Mouse (Mus musculus): Measurements from ENCODE around the gene Unc13a. TPM values are rescaled to one million over a fixed set of nuclear protein-coding genes. Genes with fewer than 3 reads are reported as not detected.
A peak's percentile ranks its signal among the peaks of the same experiment; 100 is the strongest.

The Unc13a gene
- polyA plus RNA-seq, 1 experiment from 2014 or later = 16.6 TPM

DNA sequence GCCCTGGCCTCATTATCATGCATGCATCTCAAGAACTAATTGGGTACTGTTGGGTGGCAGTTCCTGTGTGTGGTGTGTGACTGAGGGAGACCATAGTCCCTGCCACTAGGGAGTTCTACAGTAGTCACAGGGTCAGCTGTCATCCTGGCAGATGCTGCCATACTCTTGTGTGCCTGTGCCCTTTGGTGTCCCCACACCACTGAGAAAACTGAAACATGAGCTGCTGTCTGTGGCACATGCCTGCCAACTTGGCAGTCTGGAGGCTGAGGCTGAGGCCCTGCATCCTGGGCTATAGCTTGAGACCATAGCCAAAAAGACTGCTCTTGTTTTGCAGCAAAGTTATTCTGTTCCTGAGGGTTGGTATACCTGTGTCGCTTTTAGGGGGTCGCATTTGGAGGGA lies 51.8 kb downstream of the Unc13a start:
- no peaks in the 10 kb centered on the region for H3K27me3 ChIP-seq (ENCODE audit: control insufficient read depth, insufficient read depth, low read length)

DNA sequence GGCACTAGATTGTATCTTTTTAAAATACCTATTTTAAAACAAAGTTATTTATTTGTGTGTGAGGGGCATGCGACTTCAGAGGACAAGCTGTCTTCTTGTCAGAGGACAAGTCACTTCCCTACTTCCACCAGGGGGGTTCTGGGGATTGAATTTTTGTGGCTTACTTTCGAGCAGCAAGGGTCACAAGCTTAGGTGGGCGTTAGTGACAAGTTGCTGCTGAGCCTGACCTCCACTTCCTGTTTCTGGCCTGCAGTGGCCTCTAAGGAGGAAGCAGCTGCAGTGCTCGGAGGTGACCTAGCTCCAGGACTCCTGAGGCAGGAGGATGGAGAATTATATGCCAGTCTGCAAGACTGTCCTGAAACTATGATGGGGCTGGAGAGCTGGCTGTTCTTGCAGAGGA lies 58.1 kb downstream of the Unc13a start:
- H3K9me3 ChIP-seq (ENCODE audit: control insufficient read depth, low read length) = no peaks in the 10 kb centered on the region
- H3K4me2 ChIP-seq (replicated peaks) = no peak overlapping the region
- H3K4me1 ChIP-seq (replicated peaks; ENCODE audit: control insufficient read depth, insufficient read depth, low read length) = peaks cover 10% of the 10 kb centered on the region
- ATAC-seq (ENCODE audit: low FRiP score) = no peak
- peaks cover 55% of the 10 kb centered on the region for H3K36me3 ChIP-seq (replicated peaks; ENCODE audit: control insufficient read depth, insufficient read depth)
- no peak for DNase-seq (ENCODE audit: low spot score)
- H3K9ac ChIP-seq = no peak overlapping the region
- H3K27ac ChIP-seq = no peak overlapping the region
- whole genome bisulfite sequencing = 80% methylated on average over 4 of the region's 4 CpGs
- no peaks in the 10 kb centered on the region for H3K27me3 ChIP-seq (ENCODE audit: control insufficient read depth, insufficient read depth, low read length)
- no peak overlapping the region for H3K4me3 ChIP-seq (replicated peaks; ENCODE audit: low read length)

More for the DNA sequence above, 51.8 kb downstream of the Unc13a start:
- Histone ChIP-seq H3K4me1 (replicated peaks; ENCODE audit: control insufficient read depth, insufficient read depth, low read length) (no peaks in the 10 kb centered on the region), H3K4me3 (replicated peaks; ENCODE audit: low read length) (no peak overlapping the region), H3K9me3 (ENCODE audit: control insufficient read depth, low read length) (no peaks in the 10 kb centered on the region), H3K4me2 (replicated peaks) (no peak overlapping the region), H3K9ac (no peak overlapping the region), H3K36me3 (replicated peaks; ENCODE audit: control insufficient read depth, insufficient read depth) (peaks cover 100% of the 10 kb centered on the region), H3K27ac (no peak overlapping the region)
- ATAC-seq (ENCODE audit: low FRiP score) = no peak
- WGBS = 97% methylated on average over 2 of the region's 2 CpGs
- no peak for DNase-seq (ENCODE audit: low spot score)

DNA sequence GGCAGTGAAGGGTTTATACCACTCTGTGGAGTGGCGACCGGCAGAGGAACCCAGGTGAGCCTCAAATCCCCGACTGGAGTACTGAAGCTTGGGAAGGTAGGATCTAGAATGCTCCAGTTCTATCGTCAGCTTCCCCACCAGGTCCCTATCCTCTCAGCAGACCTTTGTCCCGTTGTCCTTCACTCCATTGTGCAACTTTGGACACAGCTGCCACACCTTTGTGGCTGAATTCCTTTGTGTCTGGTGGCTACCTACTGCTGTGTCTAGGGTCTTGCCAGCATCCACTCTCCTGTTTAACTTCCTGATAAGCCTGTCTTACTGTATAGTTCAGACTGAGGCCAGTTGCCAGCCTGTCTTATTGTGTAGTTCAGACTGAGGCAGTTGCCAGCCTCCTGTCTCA lies 59.4 kb downstream of the Unc13a start:
- peak overlapping the region; percentile 69 for H3K4me2 ChIP-seq (replicated peaks)
- peaks cover 42% of the 10 kb centered on the region for H3K36me3 ChIP-seq (replicated peaks; ENCODE audit: control insufficient read depth, insufficient read depth)
- WGBS = 43% methylated on average over 5 of the region's 5 CpGs
- peak overlapping the region; percentile 79 for H3K9ac ChIP-seq
- peaks cover 10% of the 10 kb centered on the region for H3K4me1 ChIP-seq (replicated peaks; ENCODE audit: control insufficient read depth, insufficient read depth, low read length)
- ATAC-seq (ENCODE audit: low FRiP score) = no peak
- peak overlapping the region; percentile 71 for H3K4me3 ChIP-seq (replicated peaks; ENCODE audit: low read length)
- DNase-seq (ENCODE audit: low spot score) = no peak
- H3K27ac ChIP-seq = 0 out of 2 replicates have a peak overlapping the region, but pooled peaks have one; percentile 89
- H3K9me3 ChIP-seq (ENCODE audit: control insufficient read depth, low read length) = no peaks in the 10 kb centered on the region
- no peaks in the 10 kb centered on the region for H3K27me3 ChIP-seq (ENCODE audit: control insufficient read depth, insufficient read depth, low read length)

DNA sequence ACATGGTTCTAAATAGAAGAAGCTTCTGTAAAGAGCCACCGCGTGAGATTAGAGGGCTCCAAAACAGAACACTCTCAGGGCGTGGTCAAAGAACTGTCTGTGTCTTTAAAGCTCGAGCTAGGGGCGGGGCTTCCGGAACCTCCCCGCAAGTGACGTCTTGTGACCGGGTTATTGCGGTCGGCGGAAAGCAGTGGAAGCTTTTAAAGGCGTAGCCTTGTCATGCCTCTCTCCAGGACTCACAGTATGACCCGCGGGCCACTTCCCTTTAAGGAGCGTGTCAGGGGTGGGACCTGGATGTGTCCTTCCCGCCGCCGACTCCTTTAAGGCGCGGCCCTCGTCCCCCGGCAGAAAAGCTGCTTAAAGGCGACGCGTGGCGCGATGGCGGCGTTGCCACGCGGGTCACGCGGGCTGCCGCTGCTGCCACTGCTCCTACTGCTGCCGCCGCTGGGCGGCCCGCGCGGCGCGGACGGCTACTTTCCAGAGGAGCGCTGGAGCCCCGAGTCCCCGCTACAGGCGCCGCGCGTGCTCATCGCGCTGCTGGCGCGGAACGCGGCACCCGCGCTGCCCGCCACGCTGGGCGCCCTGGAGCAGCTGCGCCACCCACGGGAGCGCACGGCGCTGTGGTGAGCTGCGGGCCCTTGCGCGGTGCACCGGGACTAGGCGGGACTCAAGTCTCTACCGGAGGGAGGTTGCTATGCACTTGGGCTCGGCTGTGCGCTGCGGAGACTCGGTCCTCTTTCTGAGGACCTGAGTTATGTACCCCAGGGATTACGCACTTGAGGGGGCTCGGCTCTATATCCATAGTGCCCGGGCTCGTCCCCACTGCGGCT lies 60.5 kb downstream of the Unc13a start, which contains the start of gene Colgalt1:
Colgalt1 (plus strand) TSS at position 177 of the 830 bp plus-strand sequence.
- WGBS = under 1% methylated on average over 81 of the region's 82 CpGs
- H3K27ac ChIP-seq = peak within 1 kb of the TSS; percentile 89
- H3K27me3 ChIP-seq (ENCODE audit: control insufficient read depth, insufficient read depth, low read length) = no peaks in the 10 kb centered on the region
- H3K9ac ChIP-seq = peak within 1 kb of the TSS; percentile 79
- H3K9me3 ChIP-seq (ENCODE audit: control insufficient read depth, low read length) = no peaks in the 10 kb centered on the region
- H3K36me3 ChIP-seq (replicated peaks; ENCODE audit: control insufficient read depth, insufficient read depth) = peaks cover 31% of the 10 kb centered on the region
- ATAC-seq (ENCODE audit: low FRiP score) (peak; percentile 99), DNase-seq (ENCODE audit: low spot score) (peak; percentile 98)
- peak within 1 kb of the TSS; percentile 69 for H3K4me2 ChIP-seq (replicated peaks)
- H3K4me3 ChIP-seq (replicated peaks; ENCODE audit: low read length) = peak within 1 kb of the TSS; percentile 71
- H3K4me1 ChIP-seq (replicated peaks; ENCODE audit: control insufficient read depth, insufficient read depth, low read length) = peaks cover 10% of the 10 kb centered on the region

DNA sequence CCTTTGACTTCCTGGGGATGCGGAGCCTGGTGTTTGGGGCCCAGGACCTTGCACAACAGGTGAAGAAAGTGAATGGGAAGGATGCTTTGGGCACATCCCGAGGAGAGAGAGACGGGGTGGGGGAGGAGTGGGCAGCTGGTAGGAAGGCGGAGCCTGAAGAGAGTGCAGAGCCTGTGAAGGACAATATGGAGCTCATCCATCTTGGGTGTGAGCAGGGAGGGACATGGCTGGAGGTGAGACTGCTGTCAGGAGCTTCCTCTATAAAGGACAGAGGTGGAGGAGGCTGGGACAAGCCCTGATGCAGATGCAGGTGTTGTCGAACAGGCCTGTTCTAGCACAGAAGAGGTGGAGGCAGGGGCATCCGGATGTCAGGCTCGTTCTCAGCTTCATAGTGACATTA lies 67.5 kb downstream of the Unc13a start:
- ATAC-seq (ENCODE audit: low FRiP score) (no peak), DNase-seq (ENCODE audit: low spot score) (no peak)
- Histone ChIP-seq H3K4me3 (replicated peaks; ENCODE audit: low read length) (no peak overlapping the region), H3K4me1 (replicated peaks; ENCODE audit: control insufficient read depth, insufficient read depth, low read length) (peaks cover 13% of the 10 kb centered on the region; the same call in 1 of the 2 replicates), H3K4me2 (replicated peaks) (no peak overlapping the region), H3K9ac (0 out of 2 replicates have a peak overlapping the region, but pooled peaks have one; percentile 7), H3K27ac (no peak overlapping the region), H3K9me3 (ENCODE audit: control insufficient read depth, low read length) (no peaks in the 10 kb centered on the region), H3K36me3 (replicated peaks; ENCODE audit: control insufficient read depth, insufficient read depth) (no peaks in the 10 kb centered on the region), H3K27me3 (ENCODE audit: control insufficient read depth, insufficient read depth, low read length) (peaks cover 42% of the 10 kb centered on the region)
- 54% methylated on average over 7 of the region's 7 CpGs for WGBS

DNA sequence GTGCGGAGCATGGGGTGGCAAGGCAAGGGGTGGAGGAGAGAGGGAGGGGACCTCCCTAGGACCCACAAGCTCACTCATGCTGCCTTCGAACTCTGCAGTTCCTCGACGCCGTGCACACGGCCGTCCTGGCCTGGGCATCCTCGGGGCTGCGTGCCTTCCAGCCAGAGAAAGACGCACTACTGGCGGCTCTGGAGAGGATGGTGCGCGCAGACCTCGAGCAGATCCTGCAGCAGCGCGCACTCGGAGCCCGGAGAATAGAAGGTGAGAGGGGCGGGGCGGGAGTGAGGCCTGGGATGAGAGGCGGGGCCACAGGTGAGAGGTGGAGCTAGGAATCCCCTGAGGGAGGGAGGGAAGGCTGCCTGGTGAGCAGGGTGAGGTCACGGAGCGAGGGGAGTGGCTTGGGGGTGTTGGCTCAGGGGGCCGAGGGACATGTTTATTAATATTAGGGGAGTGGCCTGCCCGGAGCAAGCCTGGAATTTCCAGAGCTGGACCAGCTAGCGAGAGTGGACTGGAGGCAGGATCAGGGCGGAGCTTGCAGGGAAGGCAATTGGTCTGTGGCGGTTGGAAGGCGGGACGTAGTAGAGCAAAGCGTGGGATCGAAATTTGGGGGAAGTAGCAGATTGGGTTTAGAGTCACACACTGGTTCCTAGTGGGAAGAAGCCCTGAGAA lies 68.8 kb downstream of the Unc13a start:
- 2% methylated on average over 32 of the region's 32 CpGs for WGBS
- Histone ChIP-seq H3K4me1 (replicated peaks; ENCODE audit: control insufficient read depth, insufficient read depth, low read length) (peaks cover 13% of the 10 kb centered on the region; the same call in 1 of the 2 replicates), H3K9me3 (ENCODE audit: control insufficient read depth, low read length) (no peaks in the 10 kb centered on the region), H3K27me3 (ENCODE audit: control insufficient read depth, insufficient read depth, low read length) (peaks cover 42% of the 10 kb centered on the region), H3K4me3 (replicated peaks; ENCODE audit: low read length) (peak overlapping the region; percentile 30), H3K27ac (peak overlapping the region; percentile 43; the same call in 1 of the 2 replicates), H3K9ac (peak overlapping the region; percentile 47), H3K36me3 (replicated peaks; ENCODE audit: control insufficient read depth, insufficient read depth) (no peaks in the 10 kb centered on the region), H3K4me2 (replicated peaks) (peak overlapping the region; percentile 55)
- DNase-seq (ENCODE audit: low spot score) (peak; percentile 37), ATAC-seq (ENCODE audit: low FRiP score) (peak; percentile 56)

DNA sequence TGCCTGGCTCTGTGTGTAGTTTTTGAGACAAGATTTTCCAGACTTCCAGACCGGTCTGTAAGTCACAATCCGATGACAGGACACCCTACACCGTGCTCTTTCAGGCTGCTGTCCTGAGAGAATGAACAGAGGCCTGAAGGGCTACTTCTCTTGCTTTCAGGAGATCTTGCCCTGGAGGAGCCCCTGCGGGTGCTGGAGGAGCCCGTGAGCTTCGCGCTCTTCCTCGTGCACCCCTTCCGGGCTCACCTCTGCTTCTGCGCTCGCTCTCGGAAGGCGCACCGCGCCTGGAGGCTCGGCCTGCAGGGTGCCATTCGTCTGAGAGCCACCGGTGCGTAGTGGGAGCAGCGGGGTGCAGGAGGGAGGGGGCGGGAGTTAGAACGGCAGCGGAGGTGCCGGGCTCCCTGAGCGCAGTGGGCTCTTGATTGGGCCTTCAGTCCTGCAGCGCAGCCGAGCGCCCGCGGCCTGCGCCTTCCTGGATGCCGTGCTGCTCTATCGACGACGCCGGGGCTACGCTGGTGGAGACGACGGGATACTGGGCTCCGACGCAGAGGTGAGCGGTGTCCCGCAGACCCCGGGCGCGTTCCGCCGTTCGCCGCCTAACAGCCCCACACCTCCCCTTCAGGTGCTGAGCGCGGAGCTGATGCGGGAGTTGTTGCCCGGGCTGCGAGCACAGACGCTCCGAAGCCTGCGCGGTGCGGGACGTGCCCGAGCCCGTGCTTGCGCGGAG lies 69.5 kb downstream of the Unc13a start:
- H3K4me2 ChIP-seq (replicated peaks) = peak overlapping the region; percentile 55
- DNase-seq (ENCODE audit: low spot score) (no peak), ATAC-seq (ENCODE audit: low FRiP score) (no peak; the same call in 1 of the 2 replicates)
- no peaks in the 10 kb centered on the region for H3K9me3 ChIP-seq (ENCODE audit: control insufficient read depth, low read length)
- peaks cover 13% of the 10 kb centered on the region; the same call in 1 of the 2 replicates for H3K4me1 ChIP-seq (replicated peaks; ENCODE audit: control insufficient read depth, insufficient read depth, low read length)
- WGBS = 4% methylated on average over 64 of the region's 65 CpGs
- H3K27ac ChIP-seq = peak overlapping the region; percentile 43; the same call in 1 of the 2 replicates
- peak overlapping the region; percentile 47 for H3K9ac ChIP-seq
- peak overlapping the region; percentile 30 for H3K4me3 ChIP-seq (replicated peaks; ENCODE audit: low read length)
- peaks cover 42% of the 10 kb centered on the region for H3K27me3 ChIP-seq (ENCODE audit: control insufficient read depth, insufficient read depth, low read length)
- H3K36me3 ChIP-seq (replicated peaks; ENCODE audit: control insufficient read depth, insufficient read depth) = no peaks in the 10 kb centered on the region

DNA sequence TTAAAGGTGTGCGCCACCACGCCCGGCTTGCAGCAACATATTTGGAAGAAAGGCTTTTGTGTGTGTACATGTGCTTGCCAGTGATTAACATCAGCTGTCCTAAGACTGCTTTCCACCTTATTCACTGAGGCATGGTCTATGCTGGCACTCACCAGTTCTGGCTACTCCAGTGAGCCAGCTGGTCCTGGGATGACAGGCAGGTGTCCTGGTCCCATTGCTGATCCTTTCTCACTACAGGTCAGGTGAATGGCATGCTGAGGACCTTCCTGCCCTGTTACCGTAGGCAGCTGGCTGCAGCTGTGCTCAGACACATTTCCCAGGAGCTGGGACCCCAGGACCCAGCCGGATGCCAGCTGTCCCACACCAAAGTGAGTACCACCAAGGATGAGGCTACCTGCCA lies 72.7 kb downstream of the Unc13a start:
- ATAC-seq (ENCODE audit: low FRiP score) = no peak
- no peak overlapping the region for H3K4me3 ChIP-seq (replicated peaks; ENCODE audit: low read length)
- peaks cover 39% of the 10 kb centered on the region for H3K27me3 ChIP-seq (ENCODE audit: control insufficient read depth, insufficient read depth, low read length)
- H3K4me2 ChIP-seq (replicated peaks) = no peak overlapping the region
- no peak overlapping the region for H3K27ac ChIP-seq
- DNase-seq (ENCODE audit: low spot score) = no peak
- no peaks in the 10 kb centered on the region for H3K9me3 ChIP-seq (ENCODE audit: control insufficient read depth, low read length)
- H3K4me1 ChIP-seq (replicated peaks; ENCODE audit: control insufficient read depth, insufficient read depth, low read length) = peaks cover 18% of the 10 kb centered on the region; the same call in 1 of the 2 replicates
- no peak overlapping the region for H3K9ac ChIP-seq
- H3K36me3 ChIP-seq (replicated peaks; ENCODE audit: control insufficient read depth, insufficient read depth) = 0 out of 2 replicates have a peak, but pooled peaks cover 4% of the 10 kb centered on the region
- 90% methylated on average over 5 of the region's 5 CpGs for WGBS
